Mouse (Mus musculus) neutrophil, adult 65 days (primary cell): ENCODE measurements around the gene Lin52. TPM values are rescaled to one million over a fixed set of nuclear protein-coding genes. Genes with fewer than 3 reads are reported as not detected.

Source experiments
- total RNA-seq: library from RNA; stranded (reverse); gene quantifications from 2 replicates; pipeline ENCODE4 v1.2.4, GENCODE M21; 2023

The Lin52 gene
- 6.6 and 10.6 TPM in 2 replicates for total RNA-seq

DNA sequence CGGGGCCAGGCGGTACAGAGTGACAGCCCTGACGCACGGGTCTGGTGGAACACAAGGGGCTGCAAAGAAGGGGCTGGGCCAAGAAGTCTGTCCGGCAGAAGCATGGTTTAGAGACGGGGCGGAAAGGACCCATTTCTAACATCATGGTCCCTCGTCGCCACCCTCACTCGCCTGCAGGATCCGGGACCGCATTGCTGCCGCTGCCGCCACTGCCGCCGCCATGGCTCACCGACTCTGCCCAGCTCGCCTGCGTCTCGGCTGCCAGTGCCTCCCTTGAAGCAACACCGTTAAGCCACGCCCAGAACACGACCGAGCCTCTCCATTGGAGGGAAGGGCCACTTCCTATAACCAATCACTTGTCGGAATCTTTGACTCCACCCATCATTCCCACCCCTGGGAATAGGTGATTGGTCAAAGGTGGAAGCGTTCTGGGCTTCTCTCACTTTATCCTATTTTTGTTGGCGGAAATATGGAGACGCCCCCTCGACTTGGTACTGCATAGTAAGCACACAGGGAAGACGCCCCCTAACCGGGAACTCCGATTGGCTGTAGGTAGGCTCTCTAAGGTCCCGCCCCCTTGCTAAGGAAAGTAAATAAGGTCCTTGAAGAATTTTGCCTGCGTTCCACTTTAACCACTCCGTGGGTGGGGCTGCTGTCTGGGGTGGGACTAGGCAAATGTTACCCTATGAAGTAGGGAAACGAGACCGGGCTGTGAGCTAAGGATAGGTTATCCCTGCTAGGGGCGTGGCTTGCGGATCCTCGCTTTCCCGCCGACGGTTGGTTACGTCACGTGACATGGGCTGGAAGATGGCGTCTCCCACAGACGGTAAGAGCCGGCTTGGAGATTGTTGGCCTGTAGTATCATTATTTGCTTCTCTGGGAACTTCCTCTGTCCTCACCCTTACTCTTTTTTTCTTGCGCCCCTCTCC lies at the start of gene Lin52, which contains the start of gene Aldh6a1:
Gene Lin52 (plus strand): TSS at position 705 of the 929 bp plus-strand sequence.
Gene Aldh6a1 (minus strand): TSS at position 287 of the 929 bp plus-strand sequence.

DNA sequence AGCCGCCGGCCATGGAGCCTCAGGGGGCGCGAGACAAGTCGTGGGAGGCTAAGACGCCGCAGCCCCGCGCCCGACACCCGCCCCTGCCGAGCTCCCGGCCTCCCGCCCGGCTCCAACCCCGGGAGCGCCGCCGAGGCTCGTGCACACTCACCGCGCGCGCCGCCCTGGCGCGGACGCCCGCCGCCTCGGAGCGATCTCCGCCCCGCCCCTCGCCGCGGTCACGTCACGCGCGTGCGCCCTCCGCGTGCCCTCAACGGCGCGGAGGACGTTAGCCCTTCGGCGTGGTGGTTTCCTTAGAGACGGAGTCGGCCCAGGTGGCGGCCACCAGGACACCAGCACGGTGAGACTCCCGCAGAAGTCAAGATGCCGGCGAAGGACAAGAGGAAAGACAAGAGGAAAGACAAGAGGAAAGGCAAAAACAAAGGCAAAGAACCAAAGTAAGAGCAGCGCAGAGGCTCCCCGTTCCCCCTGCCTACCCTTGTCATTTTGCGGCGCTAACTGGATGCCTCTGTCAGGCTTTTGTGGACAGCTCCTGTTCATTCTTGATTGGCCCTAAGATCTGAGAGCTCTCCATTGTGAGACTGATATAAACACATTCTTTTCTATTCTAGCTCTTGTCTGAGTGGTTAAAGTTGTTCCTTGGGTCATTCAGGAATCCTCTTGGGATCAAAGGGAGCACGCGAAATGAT lies 42.3 kb upstream of the Lin52 start, which contains the start of the genes Entpd5 and Bbof1:
Gene Entpd5 (minus strand): TSS at position 211 of the 689 bp plus-strand sequence.
Gene Bbof1 (plus strand): TSS at position 253 of the 689 bp plus-strand sequence.

DNA sequence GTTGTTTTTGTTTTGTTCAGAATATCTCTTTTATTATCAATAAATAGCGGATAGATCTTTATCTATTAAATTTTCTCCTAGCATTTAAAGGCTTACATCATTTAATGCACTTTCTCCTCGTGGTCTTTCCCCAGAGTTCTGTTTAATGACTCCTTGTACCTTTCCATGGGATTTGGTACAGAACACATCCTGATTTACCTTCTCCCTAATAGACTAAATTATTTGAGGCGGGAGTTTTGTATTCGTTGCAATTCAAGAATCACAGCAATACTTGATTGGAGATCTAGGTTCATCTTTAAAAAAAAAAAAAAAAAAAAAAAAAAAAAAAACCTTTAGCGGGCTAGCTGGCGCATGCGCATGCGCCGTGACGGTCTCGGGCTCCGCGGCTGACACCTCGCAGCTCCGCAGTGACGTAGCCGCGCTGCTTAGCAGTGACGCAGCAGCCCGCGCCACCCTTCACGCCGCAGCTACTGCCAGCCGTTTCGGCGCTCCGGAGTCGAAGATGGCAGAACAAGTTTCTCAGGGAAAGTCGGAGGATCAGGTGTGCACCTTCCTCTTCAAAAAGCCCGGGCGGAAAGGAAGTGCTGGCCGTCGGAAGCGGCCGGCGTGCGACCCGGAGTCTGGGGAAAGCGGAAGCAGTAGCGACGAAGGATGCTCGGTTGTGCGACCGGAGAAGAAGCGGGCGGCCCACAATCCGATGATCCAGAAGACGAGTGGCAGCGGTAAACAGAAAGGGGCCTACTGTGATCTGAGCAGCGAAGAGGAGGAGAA lies 34.2 kb upstream of the Lin52 start, which contains the start of gene Rnf113a2:
Gene Rnf113a2 (plus strand): TSS at position 363 of the 771 bp plus-strand sequence.

DNA sequence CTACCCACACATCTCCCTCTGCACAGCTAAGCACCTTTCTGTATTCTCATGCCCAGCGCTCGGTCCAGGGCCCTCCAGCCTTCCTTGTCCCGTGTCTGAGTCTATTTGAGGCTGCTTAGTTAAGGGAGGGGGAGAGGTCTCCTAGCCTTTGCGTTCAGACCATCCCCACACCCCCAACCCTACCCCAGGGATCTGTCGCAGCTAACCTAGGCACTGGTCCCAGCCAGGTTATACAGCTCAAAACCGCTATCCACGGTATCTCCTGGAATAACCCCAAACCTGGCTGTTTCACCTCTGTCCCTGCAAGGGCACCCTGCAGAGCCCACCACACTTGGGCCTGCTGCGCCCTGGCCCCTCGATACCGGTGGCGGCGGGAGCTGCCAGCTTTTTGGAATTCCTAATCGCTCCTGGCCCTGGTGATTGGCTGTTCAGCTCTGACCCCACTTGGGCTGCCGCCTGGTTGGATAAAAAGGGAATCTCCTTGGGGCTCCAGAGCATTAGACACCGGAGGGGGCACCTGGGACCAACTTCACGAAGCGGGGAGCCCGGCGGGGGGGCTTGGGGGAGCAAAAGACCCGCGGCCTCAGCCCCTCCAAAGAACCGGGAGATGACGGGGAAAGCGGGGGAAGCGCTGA lies 118.2 kb downstream of the Lin52 start, which contains the start of gene Vsx2:
Gene Vsx2 (plus strand): TSS at position 427 of the 635 bp plus-strand sequence.

Other genes with a start within 250 kb of the Lin52 start
- gene Elmsan1, start 232.5 kb upstream of the Lin52 start, total RNA-seq: 88.6 and 151 TPM in 2 replicates
- gene Ptgr2, start 166.2 kb upstream of the Lin52 start, total RNA-seq: 11.8 and 12.6 TPM in 2 replicates
- gene Zfp410, start 134.6 kb upstream of the Lin52 start, total RNA-seq: 24.6 and 42.9 TPM in 2 replicates
- gene Coq6, start 89.8 kb upstream of the Lin52 start, total RNA-seq: 14.8 and 17.9 TPM in 2 replicates
- gene Fam161b, start 89.6 kb upstream of the Lin52 start, total RNA-seq: 0.43 and 0.60 TPM in 2 replicates
- gene Entpd5, start 42.4 kb upstream of the Lin52 start, total RNA-seq: 19.9 and 25.9 TPM in 2 replicates
- 0.52 and 0.88 TPM in 2 replicates for gene Bbof1, start 42.4 kb upstream of the Lin52 start, total RNA-seq
- 34.3 and 36.1 TPM in 2 replicates for gene Rnf113a2, start 34.2 kb upstream of the Lin52 start, total RNA-seq
- 2.9 and 3.6 TPM in 2 replicates for gene Aldh6a1, start 418 bp upstream of the Lin52 start, total RNA-seq
- not detected in 2 replicates for gene Vsx2, start 118.3 kb downstream of the Lin52 start, total RNA-seq
- 5.0 and 7.4 TPM in 2 replicates for gene Abcd4, start 166.0 kb downstream of the Lin52 start, total RNA-seq
- not detected in 2 replicates for gene Vrtn, start 189.6 kb downstream of the Lin52 start, total RNA-seq
- not detected in 2 replicates for gene Syndig1l, start 247.4 kb downstream of the Lin52 start, total RNA-seq